Mouse (Mus musculus): ENCODE data around the gene Myo6. TPM values are rescaled to one million over a fixed set of nuclear protein-coding genes. Genes with fewer than 3 reads are reported as not detected.

The Myo6 gene
- 14.7 and 15.2 TPM in 2 replicates for polyA plus RNA-seq (2014; fragmentation: Nextera tagmentation; extraction: Ambion mirVana)

DNA sequence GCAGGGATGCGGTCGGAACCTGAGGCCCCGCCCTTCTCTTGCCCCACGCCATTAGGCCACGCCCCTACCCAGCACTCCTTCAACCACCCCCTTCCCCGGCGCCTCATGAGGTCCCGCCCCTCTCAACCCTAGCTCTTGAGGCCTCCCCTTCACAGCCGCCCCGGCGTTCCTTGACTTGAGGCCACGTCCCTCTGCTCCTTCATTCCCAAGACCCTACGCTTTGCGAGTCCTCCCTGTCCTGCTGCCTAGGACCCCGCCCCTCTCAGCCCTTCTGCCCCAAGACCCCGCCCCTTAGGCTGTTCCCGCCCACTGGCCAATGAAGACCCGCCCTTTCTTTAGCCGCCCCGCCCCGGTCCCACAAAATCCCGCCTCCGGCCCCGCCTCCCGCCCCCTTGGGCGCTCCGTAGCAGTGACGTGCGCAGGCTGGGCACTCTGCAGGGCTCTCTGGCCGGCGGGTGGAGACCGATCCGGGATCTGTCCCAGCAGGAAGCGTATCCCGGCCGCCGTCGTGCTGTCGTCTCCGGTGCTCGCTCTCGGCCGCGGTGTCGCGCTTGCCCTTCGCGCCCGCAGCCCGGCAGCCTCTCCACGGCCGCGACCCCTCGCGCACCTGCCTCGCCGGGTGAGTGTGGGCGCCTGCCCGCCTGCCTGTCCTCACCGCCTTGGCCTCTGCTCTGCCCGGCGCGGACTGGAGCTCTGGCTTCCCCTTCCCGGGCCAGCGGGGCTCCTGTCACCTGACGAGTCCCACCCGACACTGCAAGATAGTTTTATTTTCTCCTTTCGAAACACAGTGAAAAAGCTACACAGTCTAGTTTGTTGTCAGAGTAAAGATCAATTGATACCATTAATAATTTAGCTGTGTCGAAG, at the start of gene Myo6:
TSS of gene Myo6 (plus strand) at position 421 of the 864 bp plus-strand sequence.
- no peaks in the 10 kb centered on the region for H3K27me3 ChIP-seq (ENCODE audit: control insufficient read depth, insufficient read depth, low read length)
- ATAC-seq (ENCODE audit: insufficient number of reproducible peaks, insufficient read depth, low FRiP score, low read depth), result peak; percentile 99
- no peaks in the 10 kb centered on the region for H3K9me3 ChIP-seq (ENCODE audit: control insufficient read depth, low read length)
- H3K4me2 ChIP-seq (ENCODE audit: low read length), result peak within 1 kb of the TSS; percentile 70
- peaks cover 0 to 9% of the 10 kb centered on the region in 2 experiments; a peak in 2 of 4 replicates for H3K4me1 ChIP-seq (ENCODE audit: control insufficient read depth in 2 of 2, insufficient read depth in 2 of 2, low read length in 2 of 2)
- no peaks in the 10 kb centered on the region for H3K36me3 ChIP-seq (ENCODE audit: control insufficient read depth, insufficient read depth, low read length)
- WGBS, result under 1% methylated on average over 69 of the region's 69 CpGs
- H3K9ac ChIP-seq (ENCODE audit: low read length), result peak within 1 kb of the TSS; percentile 89
- peak within 1 kb of the TSS; percentile 89 to 94 for H3K27ac ChIP-seq (replicated peaks in 1 of 2; ENCODE audit: control insufficient read depth in 1 of 2, insufficient read depth in 1 of 2, low read depth in 2 of 2, low read length in 2 of 2)
- H3K4me3 ChIP-seq (ENCODE audit: control insufficient read depth in 1 of 2, insufficient read depth in 1 of 2, low read depth in 1 of 2, low read length in 2 of 2), result peak within 1 kb of the TSS; percentile 77 to 89

DNA sequence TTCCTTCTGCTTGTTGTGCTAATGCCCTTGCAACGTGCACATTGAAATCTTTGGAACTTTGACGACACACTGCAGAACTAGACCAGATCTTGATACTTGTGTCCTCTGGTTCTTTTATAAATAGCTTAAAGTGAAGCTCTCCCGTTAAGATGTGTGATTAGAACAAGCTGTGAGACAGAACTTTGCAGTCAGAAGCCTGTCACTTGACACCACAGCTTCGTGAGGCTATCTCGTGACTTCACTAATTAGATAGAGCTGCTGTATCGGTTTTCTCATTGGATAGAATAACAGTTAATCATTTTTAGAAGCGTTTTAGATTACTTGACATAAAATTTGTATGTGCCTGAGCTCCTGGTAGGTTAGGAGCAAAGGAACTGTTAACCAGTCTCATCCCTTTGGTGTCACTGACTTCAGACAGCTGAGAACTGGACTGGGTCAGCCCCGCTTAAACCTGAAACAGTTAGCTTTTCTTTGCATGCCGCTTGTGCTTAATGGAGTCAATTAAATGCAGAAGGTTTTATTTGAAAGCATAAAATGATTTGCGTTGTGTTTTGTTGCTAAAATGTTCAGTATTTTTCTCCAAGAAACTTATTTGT, 18.7 kb upstream of the Myo6 start:
- 43% methylated on average over 10 of the region's 10 CpGs for WGBS
- no peak overlapping the region for H3K4me2 ChIP-seq (ENCODE audit: low read length)
- H3K9me3 ChIP-seq (ENCODE audit: control insufficient read depth, low read length), result no peaks in the 10 kb centered on the region
- peaks cover 0 to 7% of the 10 kb centered on the region in 2 experiments; a peak in 2 of 4 replicates for H3K4me1 ChIP-seq (ENCODE audit: control insufficient read depth in 2 of 2, insufficient read depth in 2 of 2, low read length in 2 of 2)
- no peak overlapping the region for H3K9ac ChIP-seq (ENCODE audit: low read length)
- H3K4me3 ChIP-seq (ENCODE audit: control insufficient read depth in 1 of 2, insufficient read depth in 1 of 2, low read depth in 1 of 2, low read length in 2 of 2), result no peak overlapping the region
- no peak for ATAC-seq (ENCODE audit: insufficient number of reproducible peaks, insufficient read depth, low FRiP score, low read depth)
- H3K36me3 ChIP-seq (ENCODE audit: control insufficient read depth, insufficient read depth, low read length), result peaks cover 66% of the 10 kb centered on the region
- peak overlapping the region; percentile 29 to 64; a peak in 3 of 4 replicates for H3K27ac ChIP-seq (replicated peaks in 1 of 2; ENCODE audit: control insufficient read depth in 1 of 2, insufficient read depth in 1 of 2, low read depth in 2 of 2, low read length in 2 of 2)
- H3K27me3 ChIP-seq (ENCODE audit: control insufficient read depth, insufficient read depth, low read length), result no peaks in the 10 kb centered on the region

- Histone ChIP-seq H3K4me3 (ENCODE audit: control insufficient read depth in 1 of 2, insufficient read depth in 1 of 2, low read depth in 1 of 2, low read length in 2 of 2) (no peak overlapping the region), H3K9ac (ENCODE audit: low read length) (no peak overlapping the region), H3K27ac (replicated peaks in 1 of 2; ENCODE audit: control insufficient read depth in 1 of 2, insufficient read depth in 1 of 2, low read depth in 2 of 2, low read length in 2 of 2) (no peak overlapping the region), H3K27me3 (ENCODE audit: control insufficient read depth, insufficient read depth, low read length) (no peaks in the 10 kb centered on the region), H3K36me3 (ENCODE audit: control insufficient read depth, insufficient read depth, low read length) (peaks cover 53% of the 10 kb centered on the region), H3K4me2 (ENCODE audit: low read length) (no peak overlapping the region), H3K9me3 (ENCODE audit: control insufficient read depth, low read length) (no peaks in the 10 kb centered on the region), H3K4me1 (ENCODE audit: control insufficient read depth in 2 of 2, insufficient read depth in 2 of 2, low read length in 2 of 2) (peaks cover 0 to 7% of the 10 kb centered on the region in 2 experiments; a peak in 2 of 4 replicates)
- 64% methylated on average over 5 of the region's 5 CpGs for WGBS
- ATAC-seq (ENCODE audit: insufficient number of reproducible peaks, insufficient read depth, low FRiP score, low read depth), result no peak
Measured at GRCm38 (mm10) chr9:80149594-80149993, 15.2 kb upstream of the Myo6 start.

DNA sequence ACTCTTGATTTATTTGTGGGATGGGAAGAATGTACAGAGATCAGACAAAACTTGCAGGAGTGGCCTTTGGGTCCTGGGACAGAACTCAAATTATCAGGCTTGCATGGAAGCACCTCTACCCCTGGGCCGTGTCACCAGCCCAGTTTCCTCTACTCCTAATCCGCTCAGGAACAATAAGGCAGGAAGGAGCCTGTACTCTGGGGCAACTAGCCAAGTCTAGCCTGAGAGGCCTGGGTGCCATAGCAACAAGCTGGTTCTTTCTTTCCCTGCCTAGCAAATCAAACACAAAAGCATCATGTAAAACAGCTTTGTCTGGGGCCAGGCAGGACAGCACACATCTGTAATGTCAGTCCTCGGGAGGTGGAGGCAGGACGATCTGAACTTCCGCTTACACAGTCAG, 9.6 kb upstream of the Myo6 start:
- Histone ChIP-seq H3K4me1 (ENCODE audit: control insufficient read depth in 2 of 2, insufficient read depth in 2 of 2, low read length in 2 of 2) (no peaks in the 10 kb centered on the region), H3K9ac (ENCODE audit: low read length) (no peak overlapping the region), H3K9me3 (ENCODE audit: control insufficient read depth, low read length) (no peaks in the 10 kb centered on the region), H3K4me3 (ENCODE audit: control insufficient read depth in 1 of 2, insufficient read depth in 1 of 2, low read depth in 1 of 2, low read length in 2 of 2) (no peak overlapping the region), H3K36me3 (ENCODE audit: control insufficient read depth, insufficient read depth, low read length) (peaks cover 24% of the 10 kb centered on the region), H3K27ac (replicated peaks in 1 of 2; ENCODE audit: control insufficient read depth in 1 of 2, insufficient read depth in 1 of 2, low read depth in 2 of 2, low read length in 2 of 2) (0 out of 4 replicates have a peak overlapping the region, but pooled peaks of 1 of the 2 experiments have one; percentile 33), H3K4me2 (ENCODE audit: low read length) (no peak overlapping the region), H3K27me3 (ENCODE audit: control insufficient read depth, insufficient read depth, low read length) (no peaks in the 10 kb centered on the region)
- ATAC-seq (ENCODE audit: insufficient number of reproducible peaks, insufficient read depth, low FRiP score, low read depth), result 0 out of 2 replicates have a peak, but pooled peaks have one; percentile 38
- WGBS, result 87% methylated on average over 5 of the region's 5 CpGs

DNA sequence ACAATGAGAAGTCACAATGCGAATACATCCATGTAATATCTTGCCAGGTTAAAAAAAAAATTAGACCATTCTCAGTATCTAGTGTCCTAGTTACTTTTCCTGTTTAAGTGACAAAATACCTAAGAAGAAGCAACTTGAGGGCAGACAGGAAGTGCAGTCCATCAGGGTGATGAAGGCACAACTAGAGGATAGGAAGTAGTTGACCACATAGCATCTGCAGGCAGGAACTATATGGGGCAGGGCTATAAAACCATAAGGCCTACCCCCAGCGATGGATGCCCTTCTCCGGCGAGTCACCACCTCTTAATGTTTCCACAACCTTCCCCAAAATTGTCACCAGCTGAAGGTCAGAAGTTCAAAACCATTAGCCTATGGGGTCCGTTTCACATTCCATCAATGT, 8.1 kb upstream of the Myo6 start:
- peaks cover 22% of the 10 kb centered on the region for H3K36me3 ChIP-seq (ENCODE audit: control insufficient read depth, insufficient read depth, low read length)
- H3K27me3 ChIP-seq (ENCODE audit: control insufficient read depth, insufficient read depth, low read length), result no peaks in the 10 kb centered on the region
- H3K4me1 ChIP-seq (ENCODE audit: control insufficient read depth in 2 of 2, insufficient read depth in 2 of 2, low read length in 2 of 2), result no peaks in the 10 kb centered on the region
- no peak overlapping the region for H3K4me3 ChIP-seq (ENCODE audit: control insufficient read depth in 1 of 2, insufficient read depth in 1 of 2, low read depth in 1 of 2, low read length in 2 of 2)
- no peak overlapping the region for H3K9ac ChIP-seq (ENCODE audit: low read length)
- WGBS, result 83% methylated on average over 5 of the region's 5 CpGs
- H3K27ac ChIP-seq (replicated peaks in 1 of 2; ENCODE audit: control insufficient read depth in 1 of 2, insufficient read depth in 1 of 2, low read depth in 2 of 2, low read length in 2 of 2), result no peak overlapping the region
- no peak for ATAC-seq (ENCODE audit: insufficient number of reproducible peaks, insufficient read depth, low FRiP score, low read depth)
- H3K9me3 ChIP-seq (ENCODE audit: control insufficient read depth, low read length), result no peaks in the 10 kb centered on the region
- no peak overlapping the region for H3K4me2 ChIP-seq (ENCODE audit: low read length)

DNA sequence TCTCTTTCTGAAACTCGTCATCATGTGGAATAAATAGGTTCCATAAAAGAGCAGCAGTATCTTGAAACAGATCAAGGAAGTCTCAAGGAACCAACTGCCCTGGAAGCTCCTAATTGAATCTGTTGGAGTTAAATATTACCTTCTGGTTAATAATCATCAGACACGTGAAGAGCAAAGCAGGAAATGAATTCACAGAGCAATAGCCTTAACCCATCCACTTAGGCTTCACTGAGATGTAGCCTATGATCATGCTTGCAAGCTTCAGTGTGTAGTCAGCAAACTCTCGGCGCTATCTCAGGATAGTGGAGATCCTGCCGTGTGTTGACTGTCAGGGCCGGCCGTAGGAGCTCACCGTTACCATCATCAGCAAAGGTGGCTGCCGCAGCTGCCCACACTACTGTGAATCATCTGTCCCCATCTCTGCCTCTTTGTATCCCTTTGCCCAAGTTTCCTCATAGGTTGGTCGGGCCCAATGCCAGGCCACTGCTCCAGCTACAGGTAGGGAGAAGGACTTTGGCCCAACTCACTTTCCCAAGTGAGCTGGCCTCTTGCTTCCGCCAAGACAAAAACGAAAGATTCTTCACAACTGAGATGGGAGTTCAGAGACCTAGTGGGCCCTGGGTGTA, 6.9 kb upstream of the Myo6 start:
- Histone ChIP-seq H3K27ac (replicated peaks in 1 of 2; ENCODE audit: control insufficient read depth in 1 of 2, insufficient read depth in 1 of 2, low read depth in 2 of 2, low read length in 2 of 2) (no peak overlapping the region), H3K9ac (ENCODE audit: low read length) (no peak overlapping the region), H3K27me3 (ENCODE audit: control insufficient read depth, insufficient read depth, low read length) (no peaks in the 10 kb centered on the region), H3K4me2 (ENCODE audit: low read length) (no peak overlapping the region), H3K36me3 (ENCODE audit: control insufficient read depth, insufficient read depth, low read length) (0 out of 2 replicates have a peak, but pooled peaks cover 10% of the 10 kb centered on the region), H3K4me1 (ENCODE audit: control insufficient read depth in 2 of 2, insufficient read depth in 2 of 2, low read length in 2 of 2) (no peaks in the 10 kb centered on the region), H3K9me3 (ENCODE audit: control insufficient read depth, low read length) (no peaks in the 10 kb centered on the region), H3K4me3 (ENCODE audit: control insufficient read depth in 1 of 2, insufficient read depth in 1 of 2, low read depth in 1 of 2, low read length in 2 of 2) (no peak overlapping the region)
- no peak for ATAC-seq (ENCODE audit: insufficient number of reproducible peaks, insufficient read depth, low FRiP score, low read depth)
- 85% methylated on average over 12 of the region's 12 CpGs for WGBS

DNA sequence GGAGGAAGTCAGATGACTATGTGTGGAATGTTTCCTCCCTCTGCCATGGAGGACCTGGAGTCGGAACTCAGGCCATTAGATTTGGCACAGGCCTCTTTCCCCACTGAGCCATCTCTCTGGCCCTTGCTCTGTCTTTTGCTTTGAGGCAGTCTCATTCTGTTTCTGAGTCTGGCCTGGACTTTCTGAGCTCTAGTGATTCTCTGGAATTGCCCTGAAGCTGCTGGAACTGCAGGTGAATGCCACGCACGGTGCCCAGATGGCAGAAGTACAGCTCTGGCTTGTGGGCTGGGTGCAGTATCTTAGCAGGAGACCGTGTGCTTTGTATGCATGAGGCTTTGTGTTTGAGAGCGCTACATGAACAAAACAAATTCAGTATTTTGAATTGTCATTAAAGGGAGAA, 5.9 kb upstream of the Myo6 start:
- H3K4me2 ChIP-seq (ENCODE audit: low read length), result no peak overlapping the region
- no peak for ATAC-seq (ENCODE audit: insufficient number of reproducible peaks, insufficient read depth, low FRiP score, low read depth)
- peaks cover 0 to under 1% of the 10 kb centered on the region in 2 experiments; a peak in 1 of 4 replicates for H3K4me1 ChIP-seq (ENCODE audit: control insufficient read depth in 2 of 2, insufficient read depth in 2 of 2, low read length in 2 of 2)
- 75% methylated on average over 5 of the region's 5 CpGs for WGBS
- no peaks in the 10 kb centered on the region for H3K9me3 ChIP-seq (ENCODE audit: control insufficient read depth, low read length)
- 0 out of 2 replicates have a peak, but pooled peaks cover 5% of the 10 kb centered on the region for H3K36me3 ChIP-seq (ENCODE audit: control insufficient read depth, insufficient read depth, low read length)
- H3K9ac ChIP-seq (ENCODE audit: low read length), result no peak overlapping the region
- H3K27ac ChIP-seq (replicated peaks in 1 of 2; ENCODE audit: control insufficient read depth in 1 of 2, insufficient read depth in 1 of 2, low read depth in 2 of 2, low read length in 2 of 2), result no peak overlapping the region
- H3K4me3 ChIP-seq (ENCODE audit: control insufficient read depth in 1 of 2, insufficient read depth in 1 of 2, low read depth in 1 of 2, low read length in 2 of 2), result no peak overlapping the region
- H3K27me3 ChIP-seq (ENCODE audit: control insufficient read depth, insufficient read depth, low read length), result no peaks in the 10 kb centered on the region
